Mouse (Mus musculus) embryonic facial prominence, embryonic 11.5 days (tissue): ENCODE data around the gene Pheta1. TPM values are rescaled to one million over a fixed set of nuclear protein-coding genes. Genes with fewer than 3 reads are reported as not detected.
"Not testable (repeated sequence)": the region's sequence is repeated elsewhere in the genome, so short reads cannot be mapped to it uniquely, and the experiment has no call there.

Experiments used
- ATAC-seq: fragments of 200-750 bp; cut with Nextera tagmentation; replicated peaks from 2 replicates; pipeline ENCODE4 v1.8.0; 2017; ENCODE audit warnings: low read depth; ENCODE audit not compliant: insufficient number of reproducible peaks, low FRiP score, low TSS enrichment
- DNase-seq: peaks from one replicate; pipeline ENCODE4 v3.0.0-alpha.2; 2015; ENCODE audit warnings: low spot score
- H3K27ac ChIP-seq: fragments of 300-500 bp; sonication (generic); replicated peaks from 2 replicates; pipeline ENCODE4 v1.5.1; 2014; ENCODE audit warnings: mild to moderate bottlenecking, low read depth, low read length, control low read depth
- H3K27me3 ChIP-seq: fragments of 300-500 bp; sonication (generic); 2 replicates; pipeline ENCODE4 v1.6.1; 2014; ENCODE audit warnings: mild to moderate bottlenecking, low read length, moderate library complexity, mixed read lengths; ENCODE audit not compliant: control insufficient read depth, insufficient read depth
- H3K36me3 ChIP-seq: fragments of 300-500 bp; sonication (generic); replicated peaks from 2 replicates; pipeline ENCODE4 v1.6.1; 2014; ENCODE audit warnings: low read depth, mild to moderate bottlenecking, low read length, moderate library complexity, mixed read lengths; ENCODE audit not compliant: control insufficient read depth, insufficient read depth
- H3K4me1 ChIP-seq: fragments of 300-500 bp; sonication (generic); 2 replicates; pipeline ENCODE4 v1.6.1; 2014; ENCODE audit warnings: low read length, mixed read lengths; ENCODE audit not compliant: control insufficient read depth, insufficient read depth
- H3K4me2 ChIP-seq: fragments of 300-500 bp; sonication (generic); 2 replicates; pipeline ENCODE4 v1.6.1; 2014; ENCODE audit warnings: low read depth, mild to moderate bottlenecking, control low read depth, low read length, moderate library complexity
- H3K4me3 ChIP-seq: fragments of 300-500 bp; sonication (generic); 2 replicates; pipeline ENCODE4 v1.5.1; 2014; ENCODE audit warnings: low read depth, low read length, control low read depth
- H3K9ac ChIP-seq: fragments of 300-500 bp; sonication (generic); replicated peaks from 2 replicates; pipeline ENCODE4 v1.6.1; 2014; ENCODE audit warnings: mild to moderate bottlenecking, control low read depth, low read length
- H3K9me3 ChIP-seq: fragments of 300-500 bp; sonication (generic); replicated peaks from 2 replicates; pipeline ENCODE4 v1.6.1; 2016; ENCODE audit warnings: mild to moderate bottlenecking, low read length, inconsistent platforms, mixed read lengths; ENCODE audit not compliant: control insufficient read depth
- WGBS: fragments of 180-500 bp; shearing (Covaris S2); extraction: QIAGEN DNeasy Blood & Tissue Kit; methylation state at CpG from one replicate; pipeline ENCODE4 v1.1.7; 2014; 5-methylcytosine and 5-hydroxymethylcytosine counted together
- polyA plus RNA-seq: library from polyadenylated mRNA; unstranded; fragments of >200 nt; fragmentation: Nextera tagmentation; extraction: Ambion mirVana; gene quantifications from 2 replicates; pipeline ENCODE4 v1.2.1, GENCODE M21; 2014

Gene Pheta1
- polyA plus RNA-seq, 1 experiment from 2014 or later: 25.2 TPM

DNA sequence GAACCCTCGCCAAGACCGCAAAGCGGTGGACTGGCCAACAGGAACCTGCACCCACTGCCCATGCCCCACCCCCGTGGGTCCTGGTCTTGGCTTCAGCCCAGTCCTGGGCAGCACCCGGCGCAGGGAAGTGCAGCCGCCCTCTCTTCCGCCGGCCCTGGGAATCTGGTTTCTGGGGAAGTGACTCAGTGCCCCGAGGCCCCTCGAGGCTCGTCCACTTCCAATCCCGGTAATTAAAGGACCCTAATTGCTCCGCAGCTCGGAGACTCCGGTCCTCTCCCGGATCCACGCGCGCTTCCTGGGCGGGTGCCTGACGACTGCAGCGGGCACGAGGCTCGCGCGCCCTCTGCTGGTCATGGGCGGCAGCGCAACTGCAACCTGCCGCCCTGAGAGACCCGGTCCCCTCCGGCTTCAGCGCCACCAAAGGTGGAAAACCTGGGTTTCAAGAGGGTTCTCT lies 6.1 kb upstream of the Pheta1 start:
- no peak; the same call in 1 of the 2 replicates for ATAC-seq
- peak overlapping the region; percentile 44 for H3K4me3 ChIP-seq
- no peaks in the 10 kb centered on the region for H3K36me3 ChIP-seq
- peak overlapping the region; percentile 83 for H3K4me2 ChIP-seq
- H3K9ac ChIP-seq: peak overlapping the region; percentile 63
- H3K27me3 ChIP-seq: peaks cover 32% of the 10 kb centered on the region
- peaks cover 3% of the 10 kb centered on the region; the same call in 1 of the 2 replicates for H3K4me1 ChIP-seq
- H3K27ac ChIP-seq: no peak overlapping the region
- under 1% methylated on average over 33 of the region's 33 CpGs for WGBS
- peak; percentile 82 for DNase-seq
- H3K9me3 ChIP-seq: no peaks in the 10 kb centered on the region

GRCm38 (mm10) chr5:121843138-121843905 lies 5.5 kb upstream of the Pheta1 start:
- DNase-seq (no peak), ATAC-seq (no peak)
- no peaks in the 10 kb centered on the region for H3K9me3 ChIP-seq
- H3K27ac ChIP-seq: no peak overlapping the region
- no peaks in the 10 kb centered on the region for H3K36me3 ChIP-seq
- H3K4me2 ChIP-seq: peak overlapping the region; percentile 83
- peaks cover 3% of the 10 kb centered on the region; the same call in 1 of the 2 replicates for H3K4me1 ChIP-seq
- H3K9ac ChIP-seq: peak overlapping the region; percentile 63; the same call in 1 of the 2 replicates
- 18% methylated on average over 17 of the region's 17 CpGs for WGBS
- peaks cover 28% of the 10 kb centered on the region for H3K27me3 ChIP-seq
- no peak overlapping the region; the same call in 1 of the 2 replicates for H3K4me3 ChIP-seq

DNA sequence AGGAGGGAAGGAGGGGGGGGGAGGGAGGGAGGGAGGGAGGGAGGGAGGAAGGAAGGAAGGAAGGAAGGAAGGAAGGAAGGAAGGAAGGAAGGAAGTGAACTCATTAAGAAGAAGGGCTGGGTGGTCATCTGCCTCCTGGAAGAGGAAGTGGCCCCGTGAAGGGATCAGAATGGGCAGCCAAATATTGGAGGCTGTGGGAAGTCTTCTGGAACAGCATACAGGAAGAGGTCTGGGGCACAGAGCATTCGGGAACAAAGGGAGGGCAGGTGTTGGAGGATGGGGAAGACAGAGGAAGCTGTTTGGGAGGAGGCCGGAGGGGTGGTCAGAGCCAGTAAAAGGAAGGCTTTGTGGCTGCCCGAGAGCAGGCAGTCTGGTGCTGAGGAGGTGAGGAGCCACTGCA lies 3.4 kb upstream of the Pheta1 start:
- no peak overlapping the region for H3K4me2 ChIP-seq
- H3K4me3 ChIP-seq: no peak overlapping the region
- H3K27me3 ChIP-seq: peaks cover 19% of the 10 kb centered on the region
- H3K27ac ChIP-seq: no peak overlapping the region
- DNase-seq (no peak), ATAC-seq (no peak)
- no peaks in the 10 kb centered on the region for H3K36me3 ChIP-seq
- 25% methylated on average over 4 of the region's 4 CpGs for WGBS
- H3K9me3 ChIP-seq: no peaks in the 10 kb centered on the region
- no peak overlapping the region for H3K9ac ChIP-seq
- peaks cover 5% of the 10 kb centered on the region for H3K4me1 ChIP-seq

DNA sequence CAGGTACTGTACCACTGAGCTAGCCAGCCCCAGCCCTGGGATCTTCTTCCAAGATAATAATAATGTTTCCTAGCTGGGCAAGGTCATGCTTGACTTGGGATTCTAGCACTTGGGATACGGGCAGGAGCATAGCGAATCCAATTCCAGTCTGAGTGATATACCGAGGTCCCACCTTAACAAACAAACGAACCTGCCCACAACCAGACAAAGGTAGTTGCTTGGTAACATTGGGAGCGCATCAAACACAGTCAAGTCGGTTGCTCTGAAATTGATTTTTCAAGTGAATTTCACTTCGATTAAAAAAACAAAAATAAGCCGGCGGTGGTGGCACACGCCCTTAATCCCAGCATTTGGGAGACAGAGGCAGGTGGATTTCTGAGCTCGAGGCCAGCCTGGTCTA lies 2.5 kb upstream of the Pheta1 start:
- H3K27me3 ChIP-seq: peaks cover 19% of the 10 kb centered on the region
- H3K9ac ChIP-seq: no peak overlapping the region
- WGBS: 78% methylated on average over 11 of the region's 11 CpGs
- H3K4me2 ChIP-seq: no peak overlapping the region
- H3K27ac ChIP-seq: no peak overlapping the region
- H3K4me1 ChIP-seq: peaks cover 6% of the 10 kb centered on the region
- DNase-seq (no peak), ATAC-seq (no peak)
- peaks cover 3% of the 10 kb centered on the region for H3K36me3 ChIP-seq
- no peak overlapping the region for H3K4me3 ChIP-seq
- H3K9me3 ChIP-seq: no peaks in the 10 kb centered on the region

GRCm38 (mm10) chr5:121847269-121847668 lies 1.5 kb upstream of the Pheta1 start:
- not testable (repeated sequence) for H3K4me2 ChIP-seq, H3K4me1 ChIP-seq, H3K9me3 ChIP-seq, H3K36me3 ChIP-seq, H3K9ac ChIP-seq, H3K4me3 ChIP-seq, ATAC-seq, DNase-seq, H3K27ac ChIP-seq
- WGBS: 80% methylated on average over 3 of the region's 3 CpGs
- H3K27me3 ChIP-seq: peaks cover 19% of the 10 kb centered on the region

DNA sequence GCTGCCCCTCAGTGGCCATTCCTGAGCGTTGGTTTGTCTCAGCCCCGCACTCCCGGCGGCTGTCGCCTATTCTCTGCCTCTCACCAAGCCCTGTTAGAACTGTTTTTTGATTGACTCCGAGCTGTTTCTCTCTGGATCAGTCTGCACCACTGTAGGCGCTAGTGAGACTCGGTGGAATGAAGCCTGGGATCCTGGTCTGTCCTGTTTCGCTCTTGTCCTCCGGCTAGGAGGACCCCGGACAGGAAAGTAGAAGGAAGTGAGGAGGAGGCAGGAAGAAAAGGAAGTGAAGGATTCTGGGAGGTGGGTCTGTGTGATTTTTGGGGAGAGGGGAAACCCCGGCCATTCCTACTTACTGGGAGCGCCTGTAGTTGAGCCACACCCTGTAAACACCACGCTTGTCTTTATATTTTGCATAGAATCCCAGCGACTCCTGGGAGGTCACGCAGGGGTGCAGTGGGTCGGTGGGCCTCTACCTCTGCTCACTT lies 707 bp upstream of the Pheta1 start:
- 0% methylated on average over 17 of the region's 17 CpGs for WGBS
- H3K4me2 ChIP-seq: peak overlapping the region; percentile 71
- H3K9me3 ChIP-seq: no peaks in the 10 kb centered on the region
- peak overlapping the region; percentile 62; the same call in 1 of the 2 replicates for H3K27ac ChIP-seq
- peaks cover 15% of the 10 kb centered on the region for H3K27me3 ChIP-seq
- H3K4me3 ChIP-seq: peak overlapping the region; percentile 90
- peak overlapping the region; percentile 86 for H3K9ac ChIP-seq
- ATAC-seq (peak; percentile 37; the same call in 1 of the 2 replicates), DNase-seq (peak; percentile 70)
- peaks cover 6% of the 10 kb centered on the region for H3K4me1 ChIP-seq
- H3K36me3 ChIP-seq: peaks cover 8% of the 10 kb centered on the region

GRCm38 (mm10) chr5:121849478-121850349 lies 930 bp downstream of the Pheta1 start:
- Histone ChIP-seq H3K9me3 (no peaks in the 10 kb centered on the region), H3K27ac (no peak overlapping the region), H3K4me1 (peaks cover 6% of the 10 kb centered on the region; the same call in 1 of the 2 replicates), H3K4me3 (peak overlapping the region; percentile 90), H3K36me3 (peaks cover 14% of the 10 kb centered on the region), H3K27me3 (no peaks in the 10 kb centered on the region; the same call in 1 of the 2 replicates), H3K4me2 (peak overlapping the region; percentile 71), H3K9ac (peak overlapping the region; percentile 86)
- DNase-seq: no peak
- WGBS: 43% methylated on average over 20 of the region's 20 CpGs
- no peak for ATAC-seq
